Mouse (Mus musculus) heart, postnatal 0 days (tissue): ENCODE measurements around the gene Zfp131.

Experiments
- CTCF ChIP-seq: IDR thresholded peaks from 2 replicates; pipeline ENCODE4 v1.5.1; 2016; ENCODE audit warnings: antibody characterized with exemption, control low read depth, low read depth
- EP300 ChIP-seq: IDR thresholded peaks from 2 replicates; pipeline ENCODE4 v1.6.1; 2016; ENCODE audit warnings: antibody characterized with exemption, low read depth

DNA sequence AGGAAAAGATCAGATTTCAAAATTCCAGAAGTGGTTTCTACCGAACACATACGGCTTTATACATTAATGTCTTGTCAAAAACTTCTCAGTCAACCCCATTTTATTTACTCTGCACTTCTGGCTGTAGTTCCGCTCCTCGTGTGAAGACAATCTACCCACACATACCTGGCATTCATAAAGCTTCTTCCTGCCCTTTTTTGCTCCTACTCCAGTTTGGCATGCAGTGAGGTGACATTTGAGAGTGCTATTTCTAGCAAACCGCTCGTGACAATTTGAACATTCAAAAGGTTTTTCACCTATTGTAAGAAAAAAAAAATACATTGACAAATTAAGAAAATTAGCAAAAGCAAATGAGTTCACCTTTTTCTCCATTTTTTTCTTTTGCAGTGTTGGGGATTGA lies 22.1 kb downstream of the Zfp131 start:
- TF ChIP-seq CTCF (no peak), EP300 (no peak)
